Mouse (Mus musculus): ENCODE results near the gene Hils1. TPM values are rescaled to one million over a fixed set of nuclear protein-coding genes. Genes with fewer than 3 reads are reported as not detected.

Hils1 gene
- polyA plus RNA-seq (2016; fragmentation: Nextera tagmentation; extraction: Ambion mirVana): 0.30 TPM in 1 of 2 replicates, not detected in the other

GRCm38 (mm10) chr11:94967419-94967818, at the start of gene Hils1:
Gene Hils1 (plus strand): TSS chr11:94967593.
- Histone ChIP-seq H3K9me3 (replicated peaks) (no peaks in the 10 kb centered on the region), H3K36me3 (no peaks in the 10 kb centered on the region), H3K4me3 (no peak within 1 kb of the TSS), H3K9ac (no peak within 1 kb of the TSS), H3K27ac (ENCODE audit: poor library complexity, severe bottlenecking) (no peak within 1 kb of the TSS), H3K4me2 (no peak within 1 kb of the TSS), H3K27me3 (replicated peaks) (no peaks in the 10 kb centered on the region), H3K4me1 (replicated peaks) (peaks cover 11% of the 10 kb centered on the region)
- ATAC-seq (ENCODE audit: insufficient number of reproducible peaks, low FRiP score): no peak
- 45% methylated on average over 4 of the region's 4 CpGs for WGBS

GRCm38 (mm10) chr11:94917717-94918116, 49.7 kb upstream of the Hils1 start:
- Histone ChIP-seq H3K36me3 (no peaks in the 10 kb centered on the region), H3K4me1 (replicated peaks) (peaks cover 21% of the 10 kb centered on the region), H3K9ac (no peak overlapping the region), H3K4me3 (no peak overlapping the region), H3K27me3 (replicated peaks) (no peaks in the 10 kb centered on the region), H3K4me2 (no peak overlapping the region), H3K27ac (ENCODE audit: poor library complexity, severe bottlenecking) (peak overlapping the region; percentile 64), H3K9me3 (replicated peaks) (no peaks in the 10 kb centered on the region)
- 57% methylated on average over 6 of the region's 6 CpGs for WGBS
- ATAC-seq (ENCODE audit: insufficient number of reproducible peaks, low FRiP score): no peak; the same call in 1 of the 2 replicates

- ATAC-seq (ENCODE audit: insufficient number of reproducible peaks, low FRiP score): no peak
- H3K4me3 ChIP-seq: no peak overlapping the region
- no peaks in the 10 kb centered on the region for H3K27me3 ChIP-seq (replicated peaks)
- H3K4me1 ChIP-seq (replicated peaks): peaks cover 15% of the 10 kb centered on the region
- no peaks in the 10 kb centered on the region for H3K9me3 ChIP-seq (replicated peaks)
- no peak overlapping the region for H3K9ac ChIP-seq
- H3K4me2 ChIP-seq: no peak overlapping the region
- WGBS: 35% methylated on average over 6 of the region's 6 CpGs
- H3K36me3 ChIP-seq: no peaks in the 10 kb centered on the region
- H3K27ac ChIP-seq (ENCODE audit: poor library complexity, severe bottlenecking): no peak overlapping the region
Measured at GRCm38 (mm10) chr11:94920996-94921401, 46.4 kb upstream of the Hils1 start.

GRCm38 (mm10) chr11:94924977-94925376, 42.4 kb upstream of the Hils1 start:
- H3K4me2 ChIP-seq: no peak overlapping the region
- H3K36me3 ChIP-seq: no peaks in the 10 kb centered on the region
- peaks cover 30% of the 10 kb centered on the region for H3K4me1 ChIP-seq (replicated peaks)
- no peaks in the 10 kb centered on the region for H3K27me3 ChIP-seq (replicated peaks)
- no peak overlapping the region for H3K9ac ChIP-seq
- no peak for ATAC-seq (ENCODE audit: insufficient number of reproducible peaks, low FRiP score)
- H3K9me3 ChIP-seq (replicated peaks): no peaks in the 10 kb centered on the region
- no peak overlapping the region for H3K4me3 ChIP-seq
- 84% methylated on average over 4 of the region's 4 CpGs for WGBS
- H3K27ac ChIP-seq (ENCODE audit: poor library complexity, severe bottlenecking): no peak overlapping the region

- peaks cover 36% of the 10 kb centered on the region for H3K4me1 ChIP-seq (replicated peaks)
- no peak overlapping the region for H3K9ac ChIP-seq
- H3K27ac ChIP-seq (ENCODE audit: poor library complexity, severe bottlenecking): no peak overlapping the region
- 57% methylated on average over 11 of the region's 11 CpGs for WGBS
- H3K4me3 ChIP-seq: no peak overlapping the region
- no peak overlapping the region for H3K4me2 ChIP-seq
- no peaks in the 10 kb centered on the region for H3K27me3 ChIP-seq (replicated peaks)
- ATAC-seq (ENCODE audit: insufficient number of reproducible peaks, low FRiP score): no peak
- H3K36me3 ChIP-seq: no peaks in the 10 kb centered on the region
- no peaks in the 10 kb centered on the region for H3K9me3 ChIP-seq (replicated peaks)
Measured at GRCm38 (mm10) chr11:94926431-94926830, 41.0 kb upstream of the Hils1 start.

- H3K36me3 ChIP-seq: no peaks in the 10 kb centered on the region
- 4% methylated on average over 5 of the region's 5 CpGs for WGBS
- H3K9me3 ChIP-seq (replicated peaks): no peaks in the 10 kb centered on the region
- peak overlapping the region; percentile 33; the same call in 1 of the 2 replicates for H3K9ac ChIP-seq
- peak overlapping the region; percentile 86 for H3K27ac ChIP-seq (ENCODE audit: poor library complexity, severe bottlenecking)
- peaks cover 38% of the 10 kb centered on the region for H3K4me1 ChIP-seq (replicated peaks)
- no peak overlapping the region for H3K4me3 ChIP-seq
- ATAC-seq (ENCODE audit: insufficient number of reproducible peaks, low FRiP score): no peak; the same call in 1 of the 2 replicates
- H3K27me3 ChIP-seq (replicated peaks): peaks cover 9% of the 10 kb centered on the region
- peak overlapping the region; percentile 15; the same call in 1 of the 2 replicates for H3K4me2 ChIP-seq
Measured at GRCm38 (mm10) chr11:94927771-94928291, 39.6 kb upstream of the Hils1 start.

- 3% methylated on average over 13 of the region's 13 CpGs for WGBS
- Histone ChIP-seq H3K27me3 (replicated peaks) (peaks cover 16% of the 10 kb centered on the region), H3K4me3 (no peak overlapping the region; the same call in 1 of the 2 replicates), H3K36me3 (no peaks in the 10 kb centered on the region), H3K27ac (ENCODE audit: poor library complexity, severe bottlenecking) (peak overlapping the region; percentile 86), H3K4me1 (replicated peaks) (peaks cover 48% of the 10 kb centered on the region), H3K9me3 (replicated peaks) (no peaks in the 10 kb centered on the region), H3K9ac (peak overlapping the region; percentile 52; the same call in 1 of the 2 replicates), H3K4me2 (peak overlapping the region; percentile 55)
- ATAC-seq (ENCODE audit: insufficient number of reproducible peaks, low FRiP score): peak; percentile 93
Measured at GRCm38 (mm10) chr11:94928820-94929219, 38.6 kb upstream of the Hils1 start.

- Histone ChIP-seq H3K27me3 (replicated peaks) (peaks cover 22% of the 10 kb centered on the region), H3K4me2 (peak overlapping the region; percentile 55), H3K9ac (peak overlapping the region; percentile 40; the same call in 1 of the 2 replicates), H3K27ac (ENCODE audit: poor library complexity, severe bottlenecking) (peak overlapping the region; percentile 85), H3K36me3 (no peaks in the 10 kb centered on the region), H3K9me3 (replicated peaks) (no peaks in the 10 kb centered on the region), H3K4me3 (no peak overlapping the region), H3K4me1 (replicated peaks) (peaks cover 53% of the 10 kb centered on the region)
- WGBS: 32% methylated on average over 9 of the region's 9 CpGs
- no peak for ATAC-seq (ENCODE audit: insufficient number of reproducible peaks, low FRiP score)
Measured at GRCm38 (mm10) chr11:94929599-94929998, 37.8 kb upstream of the Hils1 start.

- Histone ChIP-seq H3K27ac (ENCODE audit: poor library complexity, severe bottlenecking) (peak overlapping the region; percentile 85; the same call in 1 of the 2 replicates), H3K4me2 (no peak overlapping the region), H3K27me3 (replicated peaks) (peaks cover 27% of the 10 kb centered on the region), H3K4me1 (replicated peaks) (peaks cover 53% of the 10 kb centered on the region), H3K9me3 (replicated peaks) (no peaks in the 10 kb centered on the region), H3K36me3 (no peaks in the 10 kb centered on the region), H3K4me3 (no peak overlapping the region), H3K9ac (no peak overlapping the region)
- no peak for ATAC-seq (ENCODE audit: insufficient number of reproducible peaks, low FRiP score)
- WGBS: 35% methylated on average over 4 of the region's 4 CpGs
Measured at GRCm38 (mm10) chr11:94930151-94930550, 37.2 kb upstream of the Hils1 start.

- H3K27ac ChIP-seq (ENCODE audit: poor library complexity, severe bottlenecking): peak overlapping the region; percentile 55; the same call in 1 of the 2 replicates
- H3K9me3 ChIP-seq (replicated peaks): no peaks in the 10 kb centered on the region
- peaks cover 46% of the 10 kb centered on the region for H3K4me1 ChIP-seq (replicated peaks)
- 0 out of 2 replicates have a peak overlapping the region, but pooled peaks have one; percentile 11 for H3K9ac ChIP-seq
- ATAC-seq (ENCODE audit: insufficient number of reproducible peaks, low FRiP score): no peak
- H3K36me3 ChIP-seq: no peaks in the 10 kb centered on the region
- no peak overlapping the region for H3K4me3 ChIP-seq
- 10% methylated on average over 8 of the region's 8 CpGs for WGBS
- peak overlapping the region; percentile 8; the same call in 1 of the 2 replicates for H3K4me2 ChIP-seq
- peaks cover 49% of the 10 kb centered on the region for H3K27me3 ChIP-seq (replicated peaks)
Measured at GRCm38 (mm10) chr11:94933584-94933983, 33.8 kb upstream of the Hils1 start.

- peaks cover 50% of the 10 kb centered on the region for H3K27me3 ChIP-seq (replicated peaks)
- no peaks in the 10 kb centered on the region for H3K36me3 ChIP-seq
- no peak overlapping the region for H3K9ac ChIP-seq
- no peak overlapping the region for H3K4me3 ChIP-seq
- no peak overlapping the region for H3K4me2 ChIP-seq
- no peak for ATAC-seq (ENCODE audit: insufficient number of reproducible peaks, low FRiP score)
- peaks cover 36% of the 10 kb centered on the region for H3K4me1 ChIP-seq (replicated peaks)
- H3K27ac ChIP-seq (ENCODE audit: poor library complexity, severe bottlenecking): no peak overlapping the region
- no peaks in the 10 kb centered on the region for H3K9me3 ChIP-seq (replicated peaks)
- WGBS: 37% methylated on average over 11 of the region's 11 CpGs
Measured at GRCm38 (mm10) chr11:94934526-94934925, 32.9 kb upstream of the Hils1 start.
